Mouse (Mus musculus): ENCODE measurements around the gene Enox1.

The Enox1 gene

DNA sequence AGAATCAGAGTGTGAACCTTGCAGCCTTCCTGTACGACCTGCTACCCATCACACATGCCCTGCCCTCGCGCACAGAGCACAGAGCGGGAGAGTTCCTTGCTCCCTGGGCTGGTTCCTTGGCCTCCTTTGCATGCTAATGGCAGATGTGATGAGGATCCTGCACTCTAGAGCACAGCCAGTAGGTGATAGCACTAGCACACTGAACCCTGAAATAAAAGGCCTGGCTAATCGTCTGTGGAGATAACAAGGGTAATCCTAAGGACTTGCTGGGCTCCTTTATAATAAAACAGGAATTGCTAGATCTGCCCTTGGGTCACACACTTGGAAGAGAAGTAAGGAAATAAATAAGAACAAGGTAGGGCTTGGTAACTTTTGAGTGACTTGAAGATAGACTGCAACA, 215.4 kb downstream of the Enox1 start:
- no peak for DNase-seq (ENCODE audit: low spot score in 2 of 2)

DNA sequence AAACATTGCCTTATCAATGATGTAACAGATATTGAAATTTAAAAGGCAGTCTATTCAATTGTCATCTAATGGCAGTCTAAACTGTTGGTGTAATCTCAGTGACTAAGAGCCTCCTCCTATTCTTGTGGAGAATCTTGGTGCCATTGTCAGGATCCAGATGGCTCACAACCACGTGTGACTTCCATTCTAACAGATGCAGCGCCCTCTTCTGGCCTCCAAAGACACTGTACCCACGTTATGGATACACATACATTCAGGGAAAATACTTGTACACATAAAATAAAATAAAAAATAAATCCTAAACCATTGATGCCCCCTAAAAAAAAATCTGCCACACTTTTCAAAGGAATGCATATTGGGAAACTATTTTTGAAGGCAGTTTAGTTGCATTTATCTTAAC, 216.6 kb downstream of the Enox1 start:
- no peak for DNase-seq (ENCODE audit: low spot score in 2 of 2)

DNA sequence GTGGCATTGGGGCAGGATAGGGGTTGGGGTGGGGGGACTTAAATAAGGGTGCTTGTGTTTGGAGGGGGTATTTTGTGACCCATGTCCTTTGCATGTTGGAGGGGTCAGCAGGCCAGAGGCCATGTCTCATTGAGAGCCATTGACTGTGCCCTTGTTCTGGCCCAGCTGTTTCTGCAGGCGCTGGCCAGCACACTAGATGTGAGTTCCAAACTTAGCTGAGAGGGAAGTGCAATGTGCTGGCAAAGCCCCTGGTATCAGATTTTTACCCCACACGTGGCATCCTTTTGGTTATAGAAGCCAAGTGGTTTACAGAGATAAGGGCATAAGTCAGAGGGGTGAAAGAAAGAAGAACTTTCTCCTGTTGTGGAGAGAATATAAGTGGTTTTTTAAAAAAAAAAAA, 218.5 kb downstream of the Enox1 start:
- no peak for DNase-seq (ENCODE audit: low spot score in 2 of 2)

DNA sequence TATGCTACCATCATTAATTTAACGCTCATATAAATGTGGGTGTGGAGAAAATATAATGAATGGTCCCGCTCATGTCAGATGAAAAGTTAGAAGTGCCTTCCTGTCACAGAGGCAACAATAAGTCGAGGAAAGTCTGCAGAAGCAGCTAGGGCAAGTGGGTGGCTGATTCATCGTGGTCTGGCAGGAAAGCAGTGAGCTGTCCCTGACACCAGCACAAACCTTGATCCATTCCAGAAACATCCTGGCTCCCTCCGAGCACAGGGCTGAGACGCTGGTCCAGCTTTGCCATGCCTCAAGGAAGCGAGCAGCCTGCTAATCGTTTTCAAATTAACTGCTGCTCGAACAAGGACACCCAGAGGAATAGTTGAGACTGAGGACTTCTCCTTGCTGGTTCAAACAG, 219.1 kb downstream of the Enox1 start:
- DNase-seq (ENCODE audit: low spot score in 2 of 2), result no peak

DNA sequence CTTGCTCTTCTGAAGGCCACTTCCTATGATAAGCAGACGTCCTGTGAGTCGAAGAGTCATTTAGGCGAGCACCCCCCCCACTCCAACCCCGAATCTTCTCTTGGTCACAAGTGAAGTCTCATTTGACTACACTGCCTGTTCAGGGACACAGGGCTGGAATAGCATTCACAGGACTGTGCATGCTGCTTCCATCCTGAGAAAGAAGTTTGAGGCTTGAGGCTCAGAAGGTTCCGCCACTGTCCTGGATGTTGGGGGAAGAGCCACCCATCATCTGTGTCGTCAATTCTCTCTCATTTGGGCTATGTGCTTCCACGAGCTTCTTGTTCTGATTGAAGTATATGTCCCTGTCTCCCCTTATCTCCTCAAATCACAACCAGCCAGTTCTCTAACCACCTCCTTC, 220.2 kb downstream of the Enox1 start:
- DNase-seq (ENCODE audit: low spot score in 2 of 2), result no peak

DNA sequence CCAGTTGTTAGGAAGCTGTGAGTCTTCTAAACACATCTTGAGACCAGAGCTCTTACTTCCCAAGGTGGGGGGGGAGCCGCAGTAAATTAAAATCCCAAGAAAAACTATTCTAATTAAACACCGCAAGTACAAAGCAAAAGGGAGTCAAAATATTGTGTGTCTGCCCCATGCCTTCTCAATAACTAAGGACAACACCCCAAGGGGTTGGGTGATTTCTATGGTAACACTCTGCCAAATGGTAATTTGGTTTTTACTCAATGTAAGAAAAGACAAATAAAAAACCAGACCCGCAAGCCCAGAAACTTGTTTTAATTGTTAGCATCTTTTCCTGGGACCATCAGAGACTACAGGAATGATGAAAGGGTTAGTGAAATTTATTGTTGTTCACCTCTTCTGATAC, 220.9 kb downstream of the Enox1 start:
- no peak for DNase-seq (ENCODE audit: low spot score in 2 of 2)

DNA sequence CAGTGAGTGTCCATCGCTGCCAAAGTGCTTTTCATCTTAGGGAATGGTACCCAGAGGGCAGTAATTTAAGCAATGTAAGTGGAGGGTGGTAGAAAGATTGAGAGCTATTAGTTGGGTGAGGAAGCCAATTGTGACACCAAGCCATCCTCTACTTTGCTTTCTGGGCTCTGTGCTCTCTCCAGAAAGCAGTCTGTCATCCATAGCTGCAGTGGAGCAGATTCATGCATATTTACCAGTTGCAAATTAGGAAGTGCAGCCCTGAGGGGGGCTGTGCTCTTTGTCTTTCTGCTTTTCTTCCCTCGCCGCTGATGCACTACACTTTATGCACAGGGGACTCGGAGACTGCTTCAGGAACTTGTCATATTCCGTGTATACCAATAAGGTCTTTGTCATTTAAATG, 221.3 kb downstream of the Enox1 start:
- no peak for DNase-seq (ENCODE audit: low spot score in 2 of 2)

DNA sequence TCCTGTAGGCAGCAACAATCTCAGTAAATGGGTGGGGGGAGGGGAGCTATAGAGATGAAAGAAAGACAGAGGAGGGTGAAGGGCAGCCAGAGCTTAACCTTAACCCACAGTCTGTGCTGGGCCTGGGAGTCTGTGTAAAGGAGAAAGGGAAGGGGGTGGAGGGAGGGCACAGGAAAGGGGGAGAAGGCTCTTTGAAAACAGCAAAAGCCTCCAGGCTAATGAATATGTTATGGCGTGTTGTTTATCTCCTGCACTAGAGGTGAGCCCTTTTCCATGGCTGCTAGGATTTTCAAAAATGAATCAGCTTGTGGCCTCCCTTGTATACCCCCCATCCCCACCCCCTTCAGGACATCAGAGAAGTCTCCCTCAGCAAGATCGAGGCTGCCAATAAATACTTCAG, 225.0 kb downstream of the Enox1 start:
- no peak for DNase-seq (ENCODE audit: low spot score in 2 of 2)

DNA sequence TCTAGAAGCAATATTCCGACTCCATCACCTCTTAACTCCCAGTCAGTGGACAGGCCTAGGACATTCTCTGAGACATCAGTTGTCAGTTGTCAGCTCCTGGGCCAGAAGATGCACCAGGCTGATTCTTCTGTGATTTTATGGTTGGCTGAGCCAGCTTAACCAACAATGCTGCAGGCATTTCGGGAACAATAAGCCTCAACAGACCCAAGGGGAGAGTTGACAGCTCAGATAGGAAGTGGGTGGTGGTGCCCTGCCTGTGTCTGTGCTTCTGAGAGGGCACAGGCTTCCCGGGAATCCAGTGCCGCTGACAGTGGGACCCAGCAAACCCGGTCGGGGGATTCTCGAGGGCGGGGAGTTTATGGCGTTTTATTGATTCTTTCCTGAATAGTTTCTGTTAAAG, 229.1 kb downstream of the Enox1 start:
- peak in 1 of 2 experiments; percentile 39 for DNase-seq (ENCODE audit: low spot score in 2 of 2)

DNA sequence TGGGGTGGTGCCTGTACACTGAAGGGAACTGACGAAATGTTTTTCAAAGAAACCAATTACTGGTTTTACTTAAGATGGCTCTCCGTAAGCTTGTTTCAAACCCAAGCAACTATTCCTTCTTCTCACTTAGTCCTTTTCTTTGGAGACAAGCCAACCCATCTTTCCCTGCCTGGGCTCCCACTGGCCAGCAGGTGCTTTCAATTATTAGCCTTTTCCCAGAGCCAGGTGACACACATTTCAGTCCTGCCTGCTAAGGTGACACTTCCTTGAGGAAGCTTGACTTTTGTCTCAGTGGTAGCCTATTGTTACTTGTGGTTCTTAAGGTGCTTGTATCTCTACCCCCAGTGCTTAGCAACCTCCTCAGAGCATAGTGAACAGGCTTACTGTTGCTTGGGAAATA, 231.3 kb downstream of the Enox1 start:
- DNase-seq (ENCODE audit: low spot score in 2 of 2), result peak in 1 of 2 experiments; percentile 33

DNA sequence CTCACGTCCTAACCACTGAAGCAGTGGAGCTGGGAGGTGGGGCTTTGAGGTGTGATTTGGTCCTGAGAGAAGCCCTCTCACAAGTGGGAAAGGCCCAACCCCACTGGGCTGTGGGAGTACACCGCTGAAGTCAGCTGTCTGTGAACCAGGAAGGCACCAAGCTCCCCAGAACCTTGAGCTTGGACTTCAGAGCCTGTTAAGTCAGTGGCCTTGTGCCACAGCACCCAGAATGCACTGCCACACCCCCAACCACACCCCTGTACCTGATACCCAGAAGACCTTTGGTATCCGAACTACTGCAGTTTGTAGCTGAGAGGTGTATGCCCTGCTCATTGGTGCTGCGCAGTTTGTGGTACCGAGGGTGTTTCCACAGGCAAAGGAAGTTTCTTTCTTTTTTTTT, 232.7 kb downstream of the Enox1 start:
- peak in 1 of 2 experiments; percentile 41 for DNase-seq (ENCODE audit: low spot score in 2 of 2)

DNA sequence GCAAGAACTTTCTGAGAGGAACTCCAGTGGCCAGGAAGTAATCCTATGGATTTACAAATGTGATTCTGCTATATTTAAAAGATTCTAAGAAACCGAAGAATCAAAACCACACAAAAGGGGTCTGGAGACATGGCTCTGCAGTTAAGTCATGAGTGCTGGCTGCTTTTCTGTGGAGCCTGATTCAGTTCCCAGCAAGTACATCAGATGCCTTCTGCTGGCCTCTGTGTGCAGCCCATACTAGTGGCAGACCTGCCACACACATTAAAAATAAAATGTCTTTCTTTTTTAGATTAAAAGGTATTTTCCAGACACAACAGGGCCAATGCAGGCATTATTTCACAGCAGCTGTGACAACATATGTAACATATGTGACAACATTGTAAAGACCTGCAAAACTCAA, 235.9 kb downstream of the Enox1 start:
- DNase-seq (ENCODE audit: low spot score in 2 of 2), result no peak

DNA sequence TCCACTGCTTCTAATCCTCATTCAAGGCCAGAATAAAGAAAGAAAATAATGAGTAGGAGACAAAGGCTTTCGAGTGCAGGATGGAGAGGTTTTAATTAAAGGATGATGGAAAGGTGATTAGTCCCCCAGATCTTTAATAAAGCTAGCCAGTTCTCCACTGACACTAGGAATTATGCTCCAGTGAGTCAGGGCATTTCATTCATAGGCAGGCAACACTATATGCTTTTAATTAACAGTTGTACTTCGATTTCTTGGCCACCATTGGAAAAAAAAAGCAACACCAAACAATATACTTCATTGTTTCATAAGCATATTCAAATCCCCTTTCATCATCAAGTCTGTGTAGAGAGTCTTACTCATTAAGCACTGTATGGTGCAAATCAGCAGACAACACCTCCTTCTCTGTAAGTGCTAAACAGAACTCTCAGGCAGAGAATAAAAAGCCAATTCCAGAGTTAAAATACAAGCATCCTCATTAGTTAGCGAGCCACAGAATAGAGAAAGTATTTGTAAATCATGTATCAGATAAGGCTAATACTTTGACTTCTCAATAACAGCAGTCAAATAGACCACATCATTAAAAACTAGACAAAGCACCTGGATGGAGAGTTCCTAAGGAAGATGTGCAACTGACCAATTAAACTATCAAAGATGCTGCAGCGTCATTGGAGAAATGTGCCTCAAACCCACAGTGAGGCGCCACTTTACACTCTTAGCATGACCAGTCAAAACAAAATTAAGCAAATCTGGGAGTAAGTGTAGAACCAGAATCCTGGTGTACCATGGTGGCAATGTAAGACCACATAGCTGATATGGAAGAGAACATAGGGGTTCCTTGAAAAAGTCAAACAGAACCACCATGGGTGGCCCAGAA, 249.9 kb downstream of the Enox1 start:
- no peak for DNase-seq (ENCODE audit: low spot score in 2 of 2)

DNA sequence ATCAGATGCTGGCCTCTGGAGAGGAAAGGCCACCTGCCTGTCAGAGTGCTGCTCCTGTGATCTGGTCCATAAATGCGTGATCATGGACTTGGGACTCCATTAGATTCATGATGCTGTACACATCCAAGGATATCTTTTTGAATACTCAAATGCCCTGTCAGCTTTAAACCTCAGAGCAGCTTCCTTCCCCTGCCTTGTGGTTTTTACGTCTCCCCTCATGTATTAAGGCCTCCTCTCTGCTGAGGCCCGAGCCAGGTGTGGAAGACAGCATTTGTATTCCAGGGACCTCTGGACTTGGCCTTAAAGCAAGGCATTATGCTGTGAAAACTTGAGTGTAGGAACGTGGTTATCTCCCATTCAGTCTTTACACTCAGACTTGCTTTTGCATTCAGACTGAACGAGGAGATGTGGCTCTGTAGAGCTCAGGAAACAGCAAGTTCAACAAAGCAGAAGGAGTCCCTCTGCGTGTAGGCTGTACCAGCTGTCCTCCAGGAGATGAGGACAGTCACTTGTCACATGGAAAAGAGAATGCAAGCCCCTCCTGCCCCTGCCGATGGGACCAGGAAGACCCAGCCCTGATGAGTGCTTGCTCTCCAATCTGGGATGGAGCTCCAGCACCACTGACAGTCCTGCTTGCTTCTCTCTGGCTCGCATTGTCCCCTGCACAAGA, 252.8 kb downstream of the Enox1 start:
- no peak for DNase-seq (ENCODE audit: low spot score in 2 of 2)

DNA sequence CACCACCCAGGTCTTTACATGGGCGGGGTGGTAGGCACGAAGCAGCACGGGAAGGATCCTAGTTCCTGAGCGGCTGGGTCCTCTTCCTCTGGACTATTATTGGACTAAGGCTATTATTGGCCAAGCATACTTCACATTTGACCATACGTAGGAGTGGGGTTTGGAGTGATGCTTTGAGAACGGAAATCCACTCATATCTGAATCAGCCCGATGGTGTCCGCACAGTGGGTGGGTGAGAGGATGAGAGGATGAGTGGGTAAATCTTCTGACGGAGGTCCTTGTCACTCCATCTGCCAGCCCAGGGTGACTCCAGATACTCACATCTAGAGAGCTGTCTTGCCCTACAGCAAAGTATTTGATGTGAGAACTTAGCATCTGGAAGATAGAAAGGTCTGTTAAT, 253.8 kb downstream of the Enox1 start:
- DNase-seq (ENCODE audit: low spot score in 2 of 2), result no peak

DNA sequence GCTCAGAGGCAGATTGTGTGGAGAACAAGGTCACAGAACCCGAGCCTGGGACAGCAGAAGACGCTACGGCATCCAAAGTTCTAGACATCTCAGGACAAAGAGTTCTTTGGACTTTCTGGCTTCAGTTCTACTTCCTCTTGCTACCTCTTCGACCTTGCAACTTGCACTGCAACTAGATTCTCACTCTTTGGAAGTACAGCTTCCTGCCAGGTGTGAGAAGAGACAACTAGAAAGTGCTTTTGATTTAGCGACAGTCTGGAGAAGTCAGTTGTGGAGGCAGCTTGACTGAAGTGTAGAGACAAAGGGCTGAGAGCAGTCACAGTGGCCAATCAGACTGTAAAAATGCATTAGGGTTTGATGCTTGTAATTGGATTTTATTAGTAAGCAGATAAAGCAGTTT, 256.5 kb downstream of the Enox1 start:
- DNase-seq (ENCODE audit: low spot score in 2 of 2), result no peak

DNA sequence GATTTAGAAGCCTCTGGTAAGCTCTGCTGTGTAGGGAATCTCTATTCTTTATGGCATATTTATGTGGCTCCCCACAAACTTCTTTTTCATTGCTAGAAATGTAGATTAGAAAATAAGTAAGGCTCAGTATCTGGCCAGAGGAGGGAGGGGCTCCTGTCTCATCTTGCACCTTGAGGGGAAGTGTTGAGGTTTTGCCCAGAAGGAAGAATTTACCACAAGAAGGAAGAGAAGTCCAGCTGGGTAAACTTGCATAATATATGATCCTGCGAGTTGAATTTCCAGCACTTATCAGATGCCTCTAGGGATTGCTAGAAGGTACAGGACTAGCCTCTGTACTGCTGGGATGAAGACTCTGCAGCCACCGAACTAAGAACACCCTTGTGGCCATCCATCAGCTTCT, 259.8 kb downstream of the Enox1 start:
- no peak for DNase-seq (ENCODE audit: low spot score in 2 of 2)

DNA sequence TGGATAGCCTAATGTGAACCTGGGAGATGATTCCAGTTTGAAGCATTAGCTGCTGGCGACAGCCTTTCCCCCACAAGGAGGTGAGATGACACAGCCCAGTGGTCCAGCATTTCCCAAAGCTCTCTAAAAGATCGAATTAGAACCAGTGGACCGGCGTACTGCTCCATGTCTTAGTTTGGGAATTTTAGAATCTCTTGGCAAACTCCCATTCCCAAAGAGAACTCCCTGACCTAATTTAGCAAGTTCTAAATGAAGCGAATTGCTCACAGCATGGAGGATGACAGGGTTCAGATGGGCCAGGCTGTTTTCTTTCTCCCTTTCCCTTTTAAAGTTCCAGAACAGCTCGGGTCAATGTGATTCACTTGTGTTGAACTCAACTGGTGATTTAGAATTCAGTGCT, 264.5 kb downstream of the Enox1 start:
- no peak for DNase-seq (ENCODE audit: low spot score in 2 of 2)

DNA sequence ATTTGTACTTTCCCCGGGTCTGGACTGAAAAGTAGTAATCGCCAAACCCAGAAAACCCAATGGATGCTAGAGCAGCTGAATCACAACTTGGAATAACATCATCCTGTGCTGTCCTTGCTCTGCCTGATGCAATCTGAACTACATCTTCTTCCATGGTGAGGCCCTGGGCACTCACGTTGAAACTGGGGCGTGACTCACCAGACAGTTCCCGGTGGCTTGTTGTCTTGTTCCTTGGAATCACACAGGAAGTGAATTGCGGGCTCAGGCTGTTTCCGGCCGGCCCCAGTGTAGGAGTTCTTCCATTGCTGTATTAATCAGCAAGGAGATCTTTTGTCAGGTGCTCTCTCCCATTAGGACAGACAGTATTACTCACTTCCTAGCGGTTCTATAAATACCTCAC, 266.6 kb downstream of the Enox1 start:
- no peak for DNase-seq (ENCODE audit: low spot score in 2 of 2)

DNA sequence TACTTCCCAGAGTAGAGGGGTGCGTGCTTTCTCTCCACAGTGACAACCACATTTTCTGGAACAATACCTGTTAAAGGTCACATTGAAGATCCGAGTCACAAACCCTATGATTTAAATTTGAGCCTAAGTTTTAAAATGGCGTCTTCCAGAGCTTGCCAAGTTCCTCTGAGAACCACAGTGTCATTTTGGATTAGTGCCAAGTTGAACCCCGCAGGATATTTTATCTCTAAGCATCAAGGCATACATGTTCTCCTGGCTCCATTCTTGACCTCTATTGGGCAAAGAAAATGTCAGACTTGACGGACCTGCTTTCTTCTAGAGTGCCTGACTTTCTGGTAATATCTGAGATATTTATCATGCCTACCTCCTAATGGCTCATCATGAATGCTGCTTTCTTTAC, 282.9 kb downstream of the Enox1 start:
- no peak for DNase-seq (ENCODE audit: low spot score in 2 of 2)

DNA sequence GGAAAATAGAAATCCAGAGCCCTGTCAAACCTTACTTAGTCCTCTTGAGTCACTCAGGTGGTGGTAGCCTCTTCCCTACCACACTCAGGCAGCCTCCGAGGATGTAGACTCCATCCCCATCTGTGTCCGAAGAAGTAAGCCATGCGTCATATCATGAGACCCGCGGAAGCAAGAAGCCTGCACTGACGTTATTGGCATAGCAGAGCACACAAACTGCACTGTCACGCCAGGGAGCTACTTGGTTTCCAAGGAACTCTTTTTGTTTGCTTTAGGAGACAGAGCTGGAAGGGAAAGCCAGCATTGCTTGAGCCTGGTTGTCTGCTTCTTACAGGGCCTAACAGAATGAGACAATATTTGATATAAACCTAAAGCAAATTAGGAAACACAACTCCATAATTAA, 284.2 kb downstream of the Enox1 start:
- no peak for DNase-seq (ENCODE audit: low spot score in 2 of 2)

DNA sequence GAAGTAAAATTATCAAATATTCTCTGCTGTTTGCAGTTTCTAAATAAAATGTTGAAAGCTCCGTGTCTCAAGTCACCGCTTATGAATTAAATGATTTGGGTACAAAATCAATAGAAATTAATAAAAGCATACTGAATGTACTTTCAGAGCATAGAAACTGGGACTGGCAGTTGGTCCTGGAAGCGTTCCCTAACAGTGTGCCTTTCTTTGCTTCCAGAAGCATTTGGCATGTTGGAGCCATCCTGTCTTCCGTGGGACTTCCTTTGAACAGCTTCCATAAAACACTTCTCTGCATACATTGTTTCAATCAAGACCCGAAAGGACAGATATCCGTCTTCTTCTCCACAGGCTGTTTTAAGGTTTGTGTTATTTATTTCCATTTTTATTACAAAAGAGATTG, 285.0 kb downstream of the Enox1 start:
- DNase-seq (ENCODE audit: low spot score in 2 of 2), result no peak

DNA sequence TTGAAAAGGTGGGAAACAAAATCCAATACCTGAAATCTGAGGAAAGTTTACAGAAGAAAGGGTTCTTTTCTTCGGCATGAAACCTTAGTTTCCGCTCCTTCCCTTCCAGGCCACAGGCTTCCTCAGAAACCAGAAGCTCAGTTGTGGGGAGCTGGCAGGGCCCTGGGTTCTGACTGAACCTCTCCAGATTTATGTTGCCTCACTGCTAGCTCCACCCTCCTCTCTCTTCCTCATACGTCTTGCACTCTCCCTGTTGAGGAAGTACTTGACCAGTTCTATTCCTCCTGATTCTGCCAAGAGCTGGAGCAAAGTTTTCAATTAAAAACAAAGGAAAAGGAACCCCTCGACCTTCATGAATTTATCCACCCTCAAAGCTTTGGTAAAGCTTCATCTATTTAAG, 291.4 kb downstream of the Enox1 start:
- DNase-seq (ENCODE audit: low spot score in 2 of 2), result no peak
